Mouse (Mus musculus) heart, embryonic 14.5 days (tissue): ENCODE measurements around the gene Kremen2. TPM values are rescaled to one million over a fixed set of nuclear protein-coding genes. Genes with fewer than 3 reads are reported as not detected.

Source experiments
- ATAC-seq: fragments of 200-750 bp; cut with Nextera tagmentation; 2 replicates; pipeline ENCODE4 v1.8.0; 2017; ENCODE audit warnings: low read depth, moderate TSS enrichment; ENCODE audit not compliant: insufficient number of reproducible peaks, insufficient read depth, low FRiP score
- H3K27ac ChIP-seq, 2 experiments: fragments of 200-500 bp in 1 of 2; fragments of 300-500 bp in 1 of 2; sonication (generic) in 1 of 2; replicated peaks in 1 of 2; 2 replicates each; pipeline ENCODE4 v1.5.1; 2012 to 2014; ENCODE audit warnings: low read depth in 2 of 2, low read length in 2 of 2, control low read depth in 1 of 2, mild to moderate bottlenecking in 1 of 2, mixed read lengths in 1 of 2; ENCODE audit not compliant: control insufficient read depth in 1 of 2, insufficient read depth in 1 of 2
- H3K27me3 ChIP-seq: fragments of 300-500 bp; sonication (generic); 2 replicates; pipeline ENCODE4 v1.6.1; 2014; ENCODE audit warnings: mild to moderate bottlenecking, low read length, control low read depth; ENCODE audit not compliant: control insufficient read depth, insufficient read depth
- H3K36me3 ChIP-seq: fragments of 300-500 bp; sonication (generic); 2 replicates; pipeline ENCODE4 v1.6.1; 2014; ENCODE audit warnings: mild to moderate bottlenecking, control low read depth, low read length, mixed read lengths; ENCODE audit not compliant: control insufficient read depth, insufficient read depth
- H3K4me1 ChIP-seq, 2 experiments: fragments of 200-500 bp in 1 of 2; fragments of 300-500 bp in 1 of 2; sonication (generic) in 1 of 2; 2 replicates each; pipeline ENCODE4 v1.6.1; 2012 to 2014; ENCODE audit warnings: low read length in 2 of 2, control low read depth in 1 of 2, mixed read lengths in 1 of 2; ENCODE audit not compliant: control insufficient read depth in 2 of 2, insufficient read depth in 2 of 2
- H3K4me2 ChIP-seq: fragments of 300-500 bp; sonication (generic); 2 replicates; pipeline ENCODE4 v1.6.1; 2014; ENCODE audit warnings: mild to moderate bottlenecking, low read length
- H3K4me3 ChIP-seq, 2 experiments: fragments of 200-500 bp in 1 of 2; fragments of 300-500 bp in 1 of 2; sonication (generic) in 1 of 2; 2 replicates each; pipeline ENCODE4 v1.5.1; 2012 to 2014; ENCODE audit warnings: low read length in 2 of 2, mild to moderate bottlenecking in 2 of 2, control low read depth in 1 of 2, low read depth in 1 of 2, moderate library complexity in 1 of 2; ENCODE audit not compliant: control insufficient read depth in 1 of 2, insufficient read depth in 1 of 2
- H3K9ac ChIP-seq: fragments of 300-500 bp; sonication (generic); 2 replicates; pipeline ENCODE4 v1.6.1; 2014; ENCODE audit warnings: mild to moderate bottlenecking, low read length
- H3K9me3 ChIP-seq: fragments of 300-500 bp; sonication (generic); 2 replicates; pipeline ENCODE4 v1.6.1; 2016; ENCODE audit warnings: low read length, control low read depth; ENCODE audit not compliant: control insufficient read depth
- whole genome bisulfite sequencing: fragments of 180-500 bp; shearing (Covaris S2); extraction: QIAGEN DNeasy Blood & Tissue Kit; methylation state at CpG from one replicate; pipeline ENCODE4 v1.1.7; 2014; 5-methylcytosine and 5-hydroxymethylcytosine counted together
- polyA plus RNA-seq: library from polyadenylated mRNA; unstranded; fragments of >200 nt; fragmentation: Nextera tagmentation; extraction: Ambion mirVana; gene quantifications from 2 replicates; pipeline ENCODE4 v1.2.1, GENCODE M21; 2014

The Kremen2 gene
- polyA plus RNA-seq, 1 experiment from 2014 or later = not detected

DNA sequence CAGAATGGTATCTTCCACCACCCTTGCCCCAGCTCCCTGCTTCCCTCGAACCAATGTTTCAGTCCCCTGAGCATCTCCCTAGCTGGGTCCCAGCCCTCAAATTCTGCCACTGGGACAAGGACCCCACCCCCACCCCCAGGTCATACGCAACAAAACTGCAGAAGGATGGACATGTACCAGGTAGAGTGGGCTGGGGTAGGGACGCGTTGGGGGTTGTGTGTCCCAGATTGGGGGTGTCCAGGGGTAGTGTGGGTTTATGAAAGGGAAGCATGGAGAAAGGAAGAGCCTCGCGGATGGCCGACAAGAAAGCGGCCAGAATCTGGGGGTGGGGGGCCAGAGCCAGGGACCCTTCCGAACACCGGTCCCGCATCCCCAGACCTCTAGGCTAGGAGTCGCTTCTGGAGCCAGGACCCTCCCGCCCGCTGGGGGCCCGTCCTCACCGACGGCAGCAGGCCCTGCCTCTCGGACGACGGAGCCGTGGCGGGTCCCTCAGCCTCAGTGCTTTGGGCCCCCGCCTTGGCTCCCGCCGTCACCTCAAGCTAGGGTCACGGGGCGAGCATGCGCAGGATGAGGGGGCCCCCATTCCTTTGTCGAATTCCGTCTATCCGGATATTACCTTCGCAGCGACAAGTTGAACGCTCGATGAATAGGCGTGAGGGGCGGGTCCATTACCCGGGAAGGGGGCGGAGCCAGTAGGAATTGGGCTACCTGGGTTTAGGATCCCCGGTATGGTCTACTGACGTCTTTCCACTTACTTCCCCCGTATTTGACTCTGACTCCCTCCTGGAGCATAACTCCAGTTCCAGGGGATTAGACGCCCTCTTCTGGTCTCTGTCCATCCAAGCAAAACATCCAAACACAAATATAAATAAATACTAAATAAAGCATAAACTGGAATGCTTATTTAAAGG lies 40.2 kb upstream of the Kremen2 start, which contains the start of gene Flywch2:
TSS of gene Flywch2 (minus strand) at position 521 of the 911 bp plus-strand sequence.
- H3K4me3 ChIP-seq = peak within 1 kb of the TSS; percentile 48 to 54
- H3K27ac ChIP-seq = no peak within 1 kb of the TSS
- peak within 1 kb of the TSS; percentile 70 for H3K9ac ChIP-seq
- H3K27me3 ChIP-seq = no peaks in the 10 kb centered on the region
- H3K4me2 ChIP-seq = peak within 1 kb of the TSS; percentile 93
- H3K4me1 ChIP-seq = peaks cover 11 to 14% of the 10 kb centered on the region in 2 experiments
- WGBS = 3% methylated on average over 43 of the region's 43 CpGs
- no peaks in the 10 kb centered on the region for H3K9me3 ChIP-seq
- H3K36me3 ChIP-seq = no peaks in the 10 kb centered on the region
- ATAC-seq = peak; percentile 70

DNA sequence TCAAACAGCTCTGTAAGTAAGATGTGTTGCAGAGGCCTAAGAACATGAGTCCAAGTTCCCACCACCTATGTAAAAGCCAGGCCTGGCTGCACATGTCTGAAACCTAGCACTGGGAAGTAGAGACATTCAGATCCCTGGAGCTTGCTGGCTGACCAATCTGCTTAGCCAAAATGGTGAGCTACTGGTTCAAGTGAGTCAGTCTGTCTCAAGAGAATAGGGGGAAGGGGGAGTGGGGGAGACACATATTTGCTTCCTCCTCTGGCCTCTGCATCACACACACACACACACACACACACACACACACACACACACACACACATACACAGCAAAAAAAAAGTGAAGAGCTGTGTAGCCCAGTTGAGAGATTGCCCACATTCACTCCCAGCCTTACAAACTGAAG lies 37.7 kb upstream of the Kremen2 start:
- no peak for ATAC-seq
- Histone ChIP-seq H3K27ac (no peak overlapping the region), H3K9me3 (no peaks in the 10 kb centered on the region), H3K36me3 (no peaks in the 10 kb centered on the region), H3K4me2 (no peak overlapping the region), H3K9ac (no peak overlapping the region), H3K27me3 (no peaks in the 10 kb centered on the region), H3K4me3 (no peak overlapping the region), H3K4me1 (peaks cover 3 to 4% of the 10 kb centered on the region in 2 experiments; a peak in 1 of 4 replicates)

DNA sequence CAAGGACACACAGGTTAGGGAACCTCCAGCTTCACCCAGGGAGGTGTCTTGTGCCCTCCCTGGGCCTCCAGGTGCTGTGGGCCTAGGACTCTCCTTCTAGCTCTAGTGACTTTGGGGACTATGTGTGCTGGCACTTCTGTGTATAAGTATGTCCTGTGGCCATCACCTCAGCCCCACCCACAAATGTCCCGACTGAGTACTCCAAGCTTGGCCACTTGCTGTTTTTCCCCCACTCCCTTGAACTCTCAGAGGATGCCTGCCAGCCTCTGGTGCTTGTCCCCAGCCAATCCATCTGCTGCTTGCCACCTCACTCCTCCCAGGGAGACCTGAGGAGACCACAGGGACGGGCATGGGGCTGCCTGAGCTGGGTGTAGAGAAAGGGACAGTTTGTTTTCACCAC lies 32.8 kb upstream of the Kremen2 start:
- no peak for ATAC-seq
- Histone ChIP-seq H3K9ac (no peak overlapping the region), H3K4me2 (no peak overlapping the region), H3K27me3 (no peaks in the 10 kb centered on the region), H3K27ac (no peak overlapping the region), H3K4me3 (no peak overlapping the region), H3K4me1 (no peaks in the 10 kb centered on the region), H3K36me3 (no peaks in the 10 kb centered on the region), H3K9me3 (no peaks in the 10 kb centered on the region)
- 30% methylated on average over 2 of the region's 2 CpGs for WGBS

DNA sequence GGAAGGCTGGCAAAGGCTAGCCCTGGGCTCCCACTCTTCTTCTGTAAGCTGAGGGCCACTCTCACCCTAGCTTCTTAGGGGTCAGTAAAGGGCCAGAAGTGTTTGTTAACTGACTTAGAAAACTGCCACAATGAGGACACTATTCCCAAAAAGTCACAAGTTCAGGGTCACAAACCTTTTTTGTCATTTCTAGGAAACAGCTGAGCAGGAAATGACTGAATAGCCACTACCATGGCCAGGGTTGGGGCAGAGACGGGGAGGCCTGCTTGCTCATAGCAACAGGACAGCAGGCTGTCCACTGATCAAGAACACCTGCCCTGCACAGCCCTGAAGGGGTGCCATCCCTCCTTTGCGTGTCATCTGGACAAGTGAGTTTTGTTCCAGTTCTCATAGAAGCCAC lies 31.5 kb upstream of the Kremen2 start:
- Histone ChIP-seq H3K4me1 (no peaks in the 10 kb centered on the region), H3K27ac (no peak overlapping the region), H3K27me3 (no peaks in the 10 kb centered on the region), H3K4me2 (no peak overlapping the region), H3K36me3 (no peaks in the 10 kb centered on the region), H3K9ac (no peak overlapping the region), H3K4me3 (no peak overlapping the region), H3K9me3 (no peaks in the 10 kb centered on the region)
- 62% methylated on average over 2 of the region's 2 CpGs for WGBS
- ATAC-seq = no peak

DNA sequence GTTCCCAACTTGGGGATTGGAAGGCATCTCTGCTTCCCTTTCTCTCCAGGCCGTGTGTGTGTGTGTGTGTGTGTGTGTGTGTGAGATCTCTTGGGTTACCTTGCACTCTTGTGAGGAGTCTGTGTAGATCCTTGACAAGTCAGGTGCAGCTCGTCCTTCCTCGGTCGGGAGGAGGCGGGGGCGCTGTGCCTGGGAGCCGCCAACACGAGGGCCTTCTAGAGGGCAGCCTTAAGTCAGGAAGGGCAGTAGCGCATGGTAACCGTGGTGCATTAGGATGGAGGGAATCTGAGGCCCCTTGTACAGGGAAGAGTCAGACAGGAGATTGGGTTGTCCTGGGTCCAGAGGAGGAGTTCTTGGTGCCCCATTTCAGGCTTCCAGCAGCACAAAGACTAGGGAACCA lies 30.6 kb upstream of the Kremen2 start:
- WGBS = 73% methylated on average over 10 of the region's 10 CpGs
- no peak overlapping the region for H3K27ac ChIP-seq
- no peaks in the 10 kb centered on the region for H3K27me3 ChIP-seq
- H3K4me2 ChIP-seq = no peak overlapping the region
- ATAC-seq = no peak
- no peak overlapping the region for H3K9ac ChIP-seq
- H3K4me3 ChIP-seq = no peak overlapping the region
- H3K36me3 ChIP-seq = no peaks in the 10 kb centered on the region
- no peaks in the 10 kb centered on the region for H3K4me1 ChIP-seq
- H3K9me3 ChIP-seq = no peaks in the 10 kb centered on the region

DNA sequence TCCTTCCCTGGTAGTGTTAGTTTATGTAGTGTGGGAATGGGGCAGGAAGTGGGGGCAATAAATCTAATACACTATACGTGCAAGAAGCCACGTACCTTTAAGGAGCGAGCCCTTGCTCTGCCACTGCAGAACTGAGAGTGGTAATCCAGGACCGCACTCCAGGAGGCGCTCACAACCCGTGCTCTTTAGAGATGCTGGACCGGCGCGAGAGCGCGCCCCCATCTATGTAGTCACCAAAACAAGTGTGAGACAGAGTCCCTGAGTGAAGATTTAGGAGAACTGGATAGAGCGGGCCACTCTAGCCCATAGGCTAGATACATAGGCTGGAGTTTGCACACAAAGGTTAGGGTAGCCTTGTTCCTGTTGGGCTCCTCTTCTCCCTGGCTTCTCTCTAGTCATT lies 28.5 kb upstream of the Kremen2 start:
- Histone ChIP-seq H3K4me1 (peaks cover 3 to 9% of the 10 kb centered on the region in 2 experiments; a peak in 3 of 4 replicates), H3K36me3 (no peaks in the 10 kb centered on the region), H3K4me2 (no peak overlapping the region), H3K27me3 (no peaks in the 10 kb centered on the region), H3K9ac (no peak overlapping the region), H3K9me3 (no peaks in the 10 kb centered on the region), H3K4me3 (no peak overlapping the region), H3K27ac (no peak overlapping the region)
- 7% methylated on average over 12 of the region's 12 CpGs for WGBS
- 0 out of 2 replicates have a peak, but pooled peaks have one; percentile 26 for ATAC-seq

DNA sequence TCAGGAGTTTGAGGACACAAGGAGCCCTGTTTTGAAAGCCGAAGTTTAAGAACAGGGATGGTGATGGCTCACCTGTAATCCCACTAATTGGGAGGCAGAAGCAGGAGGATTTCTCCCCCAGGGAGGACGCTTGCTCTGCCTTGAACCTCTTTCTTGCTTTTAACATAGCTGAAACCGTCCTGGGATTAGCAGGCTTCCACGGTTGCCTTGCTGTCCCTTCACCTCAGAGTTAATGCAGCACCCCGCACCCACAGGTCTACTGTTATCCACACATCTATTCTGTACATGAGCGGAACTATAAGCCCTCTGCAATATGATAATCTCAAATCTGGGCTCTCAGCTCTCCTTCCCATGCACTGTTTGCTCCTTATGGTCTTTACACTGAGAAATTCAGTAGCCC lies 28.0 kb upstream of the Kremen2 start:
- peaks cover 4% of the 10 kb centered on the region; the same call in 1 of the 2 replicates for H3K36me3 ChIP-seq
- H3K9me3 ChIP-seq = no peaks in the 10 kb centered on the region
- H3K4me3 ChIP-seq = no peak overlapping the region
- no peak overlapping the region for H3K27ac ChIP-seq
- H3K9ac ChIP-seq = no peak overlapping the region
- WGBS = 70% methylated on average over 6 of the region's 6 CpGs
- ATAC-seq = no peak
- no peaks in the 10 kb centered on the region for H3K27me3 ChIP-seq
- H3K4me2 ChIP-seq = no peak overlapping the region
- H3K4me1 ChIP-seq = peaks cover 3 to 9% of the 10 kb centered on the region in 2 experiments; a peak in 3 of 4 replicates
